25 mouse cellular contexts compared by ENCODE assay signal in genomic region chr17:16298553-16298952, GRCm38 (mm10).
"Had no signal": no experiment of that assay in that cellular context is flagged by ENCODE, and none has a peak within 500 bp of the region (broad histone marks: within the 10 kb centered on the region; RNA-seq: fewer than 3 reads in every experiment).

No protein-coding gene starts in this region.

- H3K4me1 ChIP-seq: heart, embryonic 10.5 days; heart, embryonic 12.5 days; hindbrain, embryonic 10.5 days; hindbrain, embryonic 12.5 days; intestine, embryonic 15.5 days; limb, embryonic 13.5 days; limb, embryonic 15.5 days; liver, embryonic 12.5 days had no signal

- ATAC-seq: hindbrain, embryonic 16.5 days; inflammation-experienced regulatory T-cells, adult 6 months; intestine, embryonic 15.5 days; intestine, postnatal 0 days; liver, embryonic 12.5 days had no signal

- DNase-seq: gastrocnemius, postnatal 25 days; heart, adult 18-20 months; heart, postnatal 10 days; heart, postnatal 4 days; kidney, adult 18-20 months; kidney, adult 8-10 months; kidney, postnatal 10 days; kidney, postnatal 25 days; kidney, postnatal 4 days; lung, adult 18-20 months had no signal

- H3K9ac ChIP-seq: heart, embryonic 12.5 days; hindbrain, embryonic 12.5 days; hindbrain, embryonic 14.5 days; intestine, embryonic 15.5 days; limb, embryonic 13.5 days; limb, embryonic 15.5 days; liver, embryonic 12.5 days; liver, embryonic 14.5 days had no signal

- H3K4me3 ChIP-seq: heart, embryonic 10.5 days; heart, embryonic 12.5 days; hindbrain, embryonic 10.5 days; hindbrain, embryonic 12.5 days; intestine, embryonic 15.5 days; layer of hippocampus, adult 2 months; left cerebral cortex, adult 2 months; limb, embryonic 13.5 days; limb, embryonic 15.5 days; liver, embryonic 12.5 days had no signal

- H3K9me3 ChIP-seq: heart, embryonic 10.5 days; heart, embryonic 12.5 days; hindbrain, embryonic 10.5 days; hindbrain, embryonic 12.5 days; intestine, embryonic 15.5 days; limb, embryonic 13.5 days; limb, embryonic 15.5 days; liver, embryonic 12.5 days had no signal

- H3K27ac ChIP-seq: heart, embryonic 10.5 days; hindbrain, embryonic 10.5 days; hindbrain, embryonic 12.5 days; hindbrain, embryonic 14.5 days; intestine, embryonic 15.5 days; layer of hippocampus, adult 2 months; left cerebral cortex, adult 2 months; limb, embryonic 13.5 days; limb, embryonic 15.5 days; liver, embryonic 12.5 days; liver, embryonic 14.5 days had no signal

- H3K36me3 ChIP-seq: heart, embryonic 10.5 days; heart, embryonic 12.5 days; hindbrain, embryonic 10.5 days; hindbrain, embryonic 12.5 days; intestine, embryonic 15.5 days; limb, embryonic 13.5 days; limb, embryonic 15.5 days; liver, embryonic 12.5 days had no signal

- H3K4me2 ChIP-seq: heart, embryonic 12.5 days; hindbrain, embryonic 12.5 days; hindbrain, embryonic 14.5 days; intestine, embryonic 15.5 days; limb, embryonic 13.5 days; limb, embryonic 15.5 days; liver, embryonic 12.5 days had no signal

- H3K27me3 ChIP-seq: heart, embryonic 12.5 days; hindbrain, embryonic 12.5 days; intestine, embryonic 15.5 days; limb, embryonic 13.5 days; limb, embryonic 15.5 days; liver, embryonic 12.5 days had no signal
